Mouse (Mus musculus): ENCODE results near the gene Gabarap. TPM values are rescaled to one million over a fixed set of nuclear protein-coding genes. Genes with fewer than 3 reads are reported as not detected.
A peak's percentile ranks its signal among the peaks of the same experiment; 100 is the strongest.

Gabarap gene
- total RNA-seq, 2 experiments from 2014 or later: 148 to 170 TPM

DNA sequence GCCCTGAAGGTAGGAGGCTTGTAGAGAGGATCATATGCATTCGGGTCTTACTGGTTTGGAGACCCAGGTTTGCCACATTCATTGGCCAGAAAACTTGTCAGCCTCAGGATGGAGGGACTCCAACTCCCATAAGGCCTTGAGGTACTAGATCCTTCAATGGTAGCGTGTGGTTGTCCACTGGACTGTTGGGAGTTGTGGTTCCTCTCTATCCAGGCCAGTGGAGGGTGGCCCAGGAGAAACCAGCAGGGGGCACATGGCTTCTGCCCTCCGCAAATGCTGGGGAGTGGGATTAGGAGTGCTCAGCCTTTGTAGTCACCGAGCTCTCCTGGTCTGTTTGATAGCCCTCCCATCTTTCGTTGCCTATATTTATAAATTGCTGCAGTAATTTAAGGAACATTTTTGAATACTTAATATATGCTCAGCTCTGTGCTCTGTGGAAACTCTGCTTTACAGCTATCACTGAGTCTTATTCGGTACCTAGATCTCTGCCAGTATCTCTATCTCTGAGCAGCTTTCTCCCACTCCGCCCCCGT is 29.9 kb downstream of the Gabarap start:
- DNase-seq: peak; percentile 78

DNA sequence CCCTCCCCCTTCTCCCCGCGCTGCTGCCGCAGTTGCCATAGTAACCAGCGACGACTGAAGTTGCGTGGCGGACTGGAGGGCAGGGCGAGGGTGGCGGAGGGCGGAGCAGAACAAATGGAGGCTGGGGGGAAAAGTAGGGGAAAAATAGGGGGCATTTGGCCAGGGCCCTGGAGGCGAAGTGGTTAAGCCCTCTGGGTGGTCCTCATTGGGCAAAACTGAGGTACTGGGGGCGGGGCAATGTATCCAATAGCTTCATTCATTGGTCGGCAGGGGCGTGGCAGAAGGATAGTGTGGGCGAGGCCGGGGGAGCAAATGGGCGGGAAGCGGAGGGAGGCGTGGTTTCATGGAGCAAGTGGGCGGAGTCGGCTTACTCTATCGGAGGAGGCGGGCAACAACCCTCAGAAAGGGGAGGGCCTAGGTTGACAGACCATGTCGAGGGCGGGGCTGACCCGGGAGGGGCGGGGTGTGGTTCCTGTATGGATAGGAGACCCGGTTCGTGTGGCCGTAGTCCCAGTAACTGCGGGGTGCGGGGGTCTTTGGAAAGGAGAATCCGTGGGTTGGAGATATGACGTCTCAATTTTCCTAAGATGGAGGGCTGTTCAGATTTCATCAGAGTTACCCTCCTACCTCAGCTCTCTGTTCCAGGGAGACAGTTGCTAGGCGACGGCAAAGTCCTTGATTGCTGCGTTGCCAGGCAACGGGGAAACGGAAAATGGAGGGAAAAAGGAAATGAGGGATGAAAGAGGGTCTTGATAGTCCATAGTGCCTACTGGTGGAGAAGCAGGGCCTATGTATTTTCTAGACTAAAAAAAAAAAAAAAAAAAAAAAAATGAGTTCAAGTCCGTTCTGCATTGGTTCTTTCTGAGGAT is 30.6 kb downstream of the Gabarap start:
- peak; percentile 95 for DNase-seq

- no peak for DNase-seq
Measured at GRCm38 (mm10) chr11:70023481-70024150, 32.7 kb downstream of the Gabarap start.

DNA sequence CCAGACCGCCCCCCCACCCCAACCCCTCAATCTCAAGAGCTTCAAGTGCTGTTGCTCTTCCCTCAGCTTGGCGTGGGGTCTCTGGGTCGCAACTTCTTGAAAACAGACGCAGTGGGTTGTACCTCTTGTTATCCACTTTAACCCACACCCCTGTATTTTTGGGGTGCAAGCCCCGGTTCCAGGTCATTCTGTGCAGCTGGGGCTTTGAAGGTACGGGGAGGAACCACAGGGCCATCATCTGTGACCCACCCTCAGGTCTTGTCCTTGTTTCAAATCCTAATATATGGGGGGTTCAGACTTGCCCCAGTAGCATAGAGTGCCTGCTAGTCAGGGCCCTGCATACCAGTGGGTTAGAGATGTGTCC is 33.2 kb downstream of the Gabarap start:
- no peak for DNase-seq

DNA sequence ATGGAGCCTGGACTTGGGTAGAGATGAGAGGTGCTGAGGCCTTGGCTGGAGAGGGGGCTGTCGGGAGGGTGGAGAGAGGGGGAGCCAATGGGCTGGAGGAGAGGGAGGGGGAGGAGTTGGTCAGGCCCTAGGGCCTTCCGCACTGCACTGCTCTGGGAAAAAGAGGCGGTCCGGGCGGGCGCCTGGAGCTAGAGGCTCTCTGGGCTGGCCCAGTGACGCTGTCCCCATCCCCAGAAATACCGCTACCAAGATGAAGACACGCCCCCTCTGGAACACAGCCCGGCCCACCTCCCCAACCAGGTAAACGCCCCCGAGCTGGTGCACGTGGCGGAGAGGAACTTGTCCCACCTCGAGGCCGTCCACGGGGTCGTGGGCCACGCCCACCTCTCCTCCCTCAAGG is 35.7 kb downstream of the Gabarap start:
- DNase-seq: peak; percentile 80

- peak; percentile 77 for DNase-seq
Measured at GRCm38 (mm10) chr11:70027397-70027796, 36.5 kb downstream of the Gabarap start.

- DNase-seq: peak; percentile 43
Measured at GRCm38 (mm10) chr11:70028401-70029129, 37.6 kb downstream of the Gabarap start.

DNA sequence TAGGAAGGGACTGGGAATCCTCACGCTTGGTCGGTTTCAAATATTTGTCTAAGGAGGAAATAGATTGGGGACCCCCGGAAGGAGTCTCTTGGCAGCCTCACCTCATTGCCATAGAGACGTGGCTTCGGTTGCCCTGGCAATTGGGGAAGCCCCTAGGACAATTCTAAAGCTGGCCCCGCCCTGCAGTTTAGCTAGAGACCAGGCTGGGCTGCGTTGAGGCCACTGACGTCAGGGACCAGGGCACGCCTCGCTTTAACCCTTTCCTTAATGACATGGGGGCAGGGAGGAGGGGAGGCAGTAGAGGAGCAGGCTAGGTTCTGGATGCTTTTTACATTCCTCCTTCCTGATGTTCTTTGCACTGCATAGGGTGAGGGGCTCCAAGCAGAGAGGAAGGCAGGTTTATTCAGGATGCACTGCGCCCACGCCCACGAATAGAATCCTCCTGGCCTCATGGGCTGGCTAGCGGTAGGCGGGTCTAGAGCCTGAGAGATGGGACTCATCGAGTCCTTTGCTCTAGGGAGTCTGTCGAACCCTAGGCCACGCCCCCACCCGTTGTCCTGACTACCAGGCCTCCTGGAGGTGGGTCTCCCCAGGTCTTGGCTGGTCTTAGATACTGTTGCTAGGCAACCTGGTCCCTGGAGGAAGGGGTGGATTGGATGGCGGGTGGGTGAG is 38.3 kb downstream of the Gabarap start:
- peak; percentile 82 for DNase-seq

GRCm38 (mm10) chr11:70029829-70030550 is 39.0 kb downstream of the Gabarap start:
- DNase-seq: no peak

DNA sequence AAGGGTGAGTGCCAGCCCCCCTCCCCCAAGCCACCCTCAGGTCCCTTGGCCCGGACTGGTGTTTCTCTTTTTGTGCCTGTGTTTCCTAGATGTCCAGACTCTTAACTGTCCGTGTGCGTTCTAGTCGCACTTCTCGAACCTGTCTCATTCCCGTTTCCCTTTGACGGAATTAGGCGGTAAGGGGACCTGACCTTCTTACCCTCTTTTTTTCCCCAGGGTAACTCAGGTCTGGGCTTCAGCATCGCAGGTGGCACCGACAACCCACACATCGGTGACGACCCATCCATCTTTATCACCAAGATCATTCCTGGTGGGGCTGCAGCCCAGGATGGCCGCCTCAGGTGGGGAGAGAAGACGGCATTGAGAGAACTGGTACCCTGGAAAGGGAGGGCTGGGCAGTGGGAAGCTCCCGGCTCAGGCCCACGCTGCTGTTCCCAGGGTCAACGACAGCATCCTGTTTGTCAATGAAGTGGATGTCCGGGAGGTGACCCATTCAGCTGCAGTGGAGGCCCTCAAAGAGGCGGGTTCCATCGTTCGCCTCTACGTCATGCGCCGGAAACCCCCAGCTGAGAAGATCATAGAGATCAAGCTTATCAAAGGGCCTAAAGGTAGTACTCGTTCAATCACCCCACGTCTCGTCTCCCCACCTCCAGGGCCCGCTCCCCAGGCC is 39.8 kb downstream of the Gabarap start:
- DNase-seq: no peak

GRCm38 (mm10) chr11:70031321-70031670 is 40.4 kb downstream of the Gabarap start:
- no peak for DNase-seq

DNA sequence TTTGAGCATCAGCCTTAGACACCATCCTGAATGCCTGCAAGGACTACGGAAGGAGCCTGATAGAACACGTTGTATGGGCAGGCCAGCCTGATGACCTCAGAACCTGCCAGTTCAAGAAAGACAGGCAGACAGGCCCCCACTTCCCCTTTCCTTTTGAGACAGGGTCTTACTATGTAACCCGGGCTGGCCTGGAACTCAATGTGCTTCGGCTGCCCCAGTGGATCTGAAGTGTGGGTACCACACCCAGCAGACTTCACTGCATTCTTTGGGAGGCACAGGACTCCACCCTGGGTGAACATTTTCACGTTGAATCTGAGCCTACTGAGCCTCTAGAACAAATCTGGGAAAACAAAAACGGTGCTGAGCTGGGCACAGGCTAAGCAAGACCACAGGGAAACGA is 47.2 kb downstream of the Gabarap start:
- peak; percentile 7 for DNase-seq

DNA sequence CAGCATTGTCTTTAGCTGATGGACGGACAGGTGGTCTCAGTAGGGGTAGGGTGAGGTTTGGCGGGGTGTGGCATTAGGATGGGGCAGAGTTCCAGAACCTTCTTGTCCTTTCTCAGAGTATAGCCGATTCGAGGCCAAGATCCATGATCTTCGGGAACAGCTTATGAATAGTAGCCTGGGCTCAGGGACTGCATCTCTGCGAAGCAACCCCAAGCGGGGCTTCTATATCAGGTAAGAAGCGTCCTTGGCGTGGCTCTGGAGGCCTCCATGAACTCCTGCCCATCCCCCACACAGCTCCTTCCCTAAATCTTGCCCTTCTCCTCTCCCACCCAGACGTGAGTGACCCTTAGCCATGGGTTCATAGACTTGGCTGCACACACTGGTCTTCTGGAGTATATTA is 48.7 kb downstream of the Gabarap start:
- no peak for DNase-seq

GRCm38 (mm10) chr11:70040184-70040583 is 49.2 kb downstream of the Gabarap start:
- no peak for DNase-seq

- no peak for DNase-seq
Measured at GRCm38 (mm10) chr11:70042309-70043085, 51.6 kb downstream of the Gabarap start.

- DNase-seq: no peak
Measured at GRCm38 (mm10) chr11:70043665-70044064, 52.7 kb downstream of the Gabarap start.
